Mouse (Mus musculus) ovary, postnatal 14 days (tissue): Measurements from ENCODE around the gene Ptpn11.
"Not testable (repeated sequence)": the region's sequence is repeated elsewhere in the genome, so short reads cannot be mapped to it uniquely, and the experiment has no call there.

Source experiments
- DNase-seq: peaks from one replicate; pipeline ENCODE4 v3.0.0; 2022; ENCODE audit warnings: low spot score

Ptpn11 gene

DNA sequence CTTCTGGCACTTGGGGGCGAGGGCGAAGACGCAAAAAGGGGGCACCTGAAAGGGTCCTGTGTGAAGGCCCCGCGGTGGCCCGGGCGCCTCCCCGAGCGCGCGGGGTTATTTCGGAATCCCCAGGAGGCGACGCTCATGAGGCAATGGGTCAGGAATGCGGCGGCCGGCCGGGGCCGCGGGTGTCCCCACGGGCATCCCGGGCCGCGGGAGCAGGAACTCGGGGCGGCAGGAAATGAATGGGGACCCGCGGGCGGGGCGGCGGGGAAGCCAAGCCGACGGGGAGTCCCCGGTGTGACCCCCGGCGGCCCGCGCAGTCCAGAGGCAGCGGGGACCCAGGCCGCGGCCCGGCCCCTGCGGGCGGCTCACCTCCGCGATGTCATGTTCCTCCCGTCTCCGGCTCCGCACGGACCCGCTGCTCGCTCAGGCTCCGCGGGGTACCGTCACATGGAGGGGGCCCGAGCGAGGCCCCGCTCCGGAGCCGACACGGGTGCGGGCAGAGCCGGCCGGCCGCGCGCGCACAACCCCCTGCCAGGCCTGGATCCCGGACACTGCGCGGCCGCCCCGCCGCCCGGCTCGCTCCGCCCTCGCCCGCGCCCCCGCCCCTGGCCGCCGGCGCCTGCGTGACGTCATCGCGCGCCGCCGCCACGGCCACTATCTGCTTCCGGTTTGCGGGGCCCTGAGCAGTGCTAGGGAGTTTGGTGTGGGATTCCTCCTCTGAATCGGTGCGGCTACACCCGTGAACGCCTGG lies at the start of gene Ptpn11:
Gene Ptpn11, minus strand, starts transcription at position 562 of the 748 bp plus-strand sequence.
- DNase-seq = peak; percentile 79

DNA sequence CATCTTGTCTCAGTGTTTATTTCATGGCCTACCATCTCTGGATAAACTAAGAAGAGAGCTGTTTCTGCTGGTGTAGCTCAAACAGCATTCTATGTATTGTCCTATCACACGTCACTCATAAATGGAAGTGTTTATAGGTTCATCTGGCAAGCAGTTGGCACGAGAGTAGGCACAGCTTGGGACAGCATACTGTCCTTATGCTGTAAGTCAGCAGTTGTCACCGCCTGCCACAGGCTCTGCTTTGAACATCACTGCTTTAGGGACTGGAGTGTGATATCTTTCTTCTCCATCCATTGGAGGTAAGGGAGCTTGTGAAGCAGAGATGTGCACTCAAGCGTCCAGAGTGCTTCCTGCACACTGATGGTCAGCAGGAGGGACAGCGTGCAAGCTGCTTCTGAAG lies 48.6 kb upstream of the Ptpn11 start:
- no peak for DNase-seq

DNA sequence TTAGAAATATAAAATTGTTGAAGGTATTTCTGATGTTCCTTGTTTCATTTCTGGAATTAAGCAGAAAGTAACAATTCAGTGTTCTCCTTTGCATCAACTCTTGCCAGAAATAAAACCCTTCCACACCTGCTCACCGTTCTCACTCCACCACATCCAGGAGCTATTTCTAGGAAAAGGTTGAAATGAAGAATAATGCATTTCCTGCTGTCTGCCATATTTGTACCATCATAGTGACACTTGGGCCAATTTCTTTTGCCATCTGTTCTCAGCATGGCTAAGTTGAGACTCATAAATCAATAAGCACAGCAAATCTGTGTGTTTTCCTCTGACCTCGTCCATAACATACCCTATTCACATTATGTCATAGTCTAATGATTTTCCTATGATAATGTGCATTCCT lies 47.0 kb upstream of the Ptpn11 start:
- DNase-seq = no peak

GRCm38 (mm10) chr5:121236171-121236570 lies 45.0 kb upstream of the Ptpn11 start:
- no peak for DNase-seq

GRCm38 (mm10) chr5:121233726-121234125 lies 42.5 kb upstream of the Ptpn11 start:
- DNase-seq = no peak

DNA sequence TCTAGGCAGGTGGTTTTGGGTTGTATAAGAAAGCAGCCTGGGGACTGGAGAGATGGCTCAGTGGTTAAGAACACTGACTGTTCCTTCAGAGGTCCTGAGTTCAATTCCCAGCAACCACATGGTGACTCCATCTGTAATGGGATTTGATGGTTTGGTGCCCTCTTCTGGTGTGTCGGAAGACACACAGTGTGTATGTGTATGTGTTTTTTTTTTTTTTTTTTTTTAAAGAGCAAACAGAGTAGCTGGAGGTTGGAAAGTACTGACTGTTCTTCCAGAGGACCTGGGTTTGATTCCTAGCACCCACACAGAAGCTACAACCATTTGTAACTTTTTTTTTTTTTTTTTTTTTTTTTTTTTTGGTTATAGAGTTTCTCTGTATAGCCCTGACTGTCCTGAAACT lies 41.6 kb upstream of the Ptpn11 start:
- DNase-seq = no peak

DNA sequence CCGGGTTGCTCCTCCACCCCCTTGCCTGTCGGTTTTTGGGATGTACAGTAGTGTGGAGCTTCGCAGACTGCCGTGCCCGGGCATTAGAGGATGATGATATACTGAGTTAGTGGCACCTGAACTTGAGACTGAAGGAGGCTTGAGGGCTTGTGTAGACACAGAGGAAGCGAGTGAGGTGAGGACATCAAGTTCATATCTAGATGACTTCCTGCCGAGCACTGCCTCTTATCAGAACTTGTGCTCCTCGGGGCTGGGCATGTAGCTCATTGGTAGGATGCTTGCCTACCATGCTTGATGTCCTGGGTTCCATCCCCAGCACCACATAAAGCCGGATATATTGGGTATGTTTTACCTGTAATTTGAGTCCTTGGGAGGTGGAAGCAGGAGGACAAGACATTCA lies 39.6 kb upstream of the Ptpn11 start:
- DNase-seq = no peak

DNA sequence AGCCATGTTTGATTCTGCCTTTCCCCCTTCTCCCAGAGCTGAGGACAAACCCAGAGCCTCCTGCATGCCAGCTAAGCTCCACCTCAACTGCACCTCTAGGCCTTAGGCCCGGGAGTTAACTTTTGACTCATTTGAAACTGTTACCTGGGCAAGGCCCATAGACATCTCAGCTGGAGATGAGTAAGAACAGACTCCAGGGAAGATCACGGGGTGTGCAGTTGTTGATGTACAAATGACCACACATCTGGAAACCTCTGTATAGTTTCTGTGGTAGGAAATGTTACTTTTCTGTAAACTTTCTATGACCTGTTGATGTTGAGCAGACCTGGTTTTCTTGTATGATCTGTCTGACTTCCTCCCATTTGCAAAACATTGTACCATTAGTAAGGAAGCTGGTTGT lies 38.0 kb upstream of the Ptpn11 start:
- no peak for DNase-seq

- not testable (repeated sequence) for DNase-seq
Observed at GRCm38 (mm10) chr5:121227330-121227729, 36.1 kb upstream of the Ptpn11 start.

- no peak for DNase-seq
Observed at GRCm38 (mm10) chr5:121226845-121227244, 35.6 kb upstream of the Ptpn11 start.

GRCm38 (mm10) chr5:121226406-121226805 lies 35.2 kb upstream of the Ptpn11 start:
- DNase-seq = no peak

- DNase-seq = no peak
Observed at GRCm38 (mm10) chr5:121225854-121226253, 34.7 kb upstream of the Ptpn11 start.

GRCm38 (mm10) chr5:121224856-121225255 lies 33.7 kb upstream of the Ptpn11 start:
- DNase-seq = no peak

DNA sequence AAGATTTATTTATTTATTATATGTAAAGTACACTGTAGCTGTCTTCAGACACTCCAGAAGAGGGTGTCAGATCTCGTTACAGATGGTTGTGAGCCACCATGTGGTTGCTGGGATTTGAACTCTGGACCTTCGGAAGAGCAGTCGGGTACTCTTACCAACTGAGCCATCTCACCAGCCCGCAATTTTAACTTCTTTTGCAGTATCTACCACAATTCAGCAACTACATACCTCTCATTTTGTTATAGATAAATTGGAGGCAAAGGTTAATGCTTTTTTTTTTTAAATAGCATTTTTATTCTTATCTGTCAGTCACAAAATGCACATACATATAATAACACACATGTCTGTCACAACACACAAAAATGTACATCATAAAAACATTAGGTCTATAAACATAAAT lies 32.8 kb upstream of the Ptpn11 start:
- DNase-seq = not testable (repeated sequence)

DNA sequence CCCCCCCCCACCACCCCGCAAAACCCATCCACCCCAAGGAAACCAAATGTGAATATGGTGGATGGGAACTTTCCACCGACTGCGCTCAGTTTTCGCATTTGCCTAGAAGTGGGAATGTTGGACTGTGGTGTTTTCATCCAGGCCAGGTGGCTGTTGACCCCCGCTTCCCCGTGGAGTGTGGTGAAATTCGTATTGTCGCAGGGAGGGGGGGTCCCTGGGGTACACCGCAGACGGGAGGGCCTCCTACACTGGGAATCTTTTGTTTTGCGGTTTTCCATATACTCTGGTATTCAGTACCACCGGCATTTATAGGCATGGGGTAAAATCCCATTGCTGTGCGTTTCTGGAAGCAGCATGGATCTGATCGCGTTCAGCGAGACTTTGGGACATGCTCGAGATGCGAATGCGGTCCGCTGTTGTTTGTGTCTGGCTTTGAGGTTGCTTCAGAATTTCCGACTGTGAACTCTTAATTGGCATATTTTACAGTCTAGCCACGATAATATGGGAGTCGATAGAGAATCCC lies 30.2 kb upstream of the Ptpn11 start:
- no peak for DNase-seq

DNA sequence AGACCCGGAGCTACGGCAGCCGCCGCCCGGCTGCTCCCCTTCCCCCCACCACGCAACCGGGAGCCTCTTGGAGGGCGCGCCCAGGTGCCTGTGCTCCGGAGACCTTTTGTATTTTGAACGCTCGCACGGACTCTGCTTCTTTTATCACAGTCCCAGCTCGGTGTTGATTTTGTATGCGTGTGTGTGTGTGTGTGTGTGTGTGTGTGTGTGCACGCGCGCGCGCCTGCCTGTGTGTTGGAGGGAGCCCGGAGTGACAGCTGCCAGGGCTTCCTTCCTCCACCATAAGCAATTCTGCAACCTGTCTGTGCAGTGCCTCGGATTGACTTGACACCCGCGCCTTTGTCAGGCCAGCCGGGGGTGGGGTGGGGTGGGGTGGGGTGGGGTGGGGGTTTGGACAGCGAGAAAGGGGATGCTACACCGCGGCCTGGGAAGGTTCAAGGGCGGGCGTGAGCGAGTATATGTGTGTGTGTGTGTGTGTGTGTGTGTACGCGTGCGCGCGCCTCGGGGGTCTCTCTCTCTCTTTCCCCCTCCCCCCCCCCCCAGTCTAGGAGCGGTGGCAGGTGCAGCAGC lies 29.6 kb upstream of the Ptpn11 start:
- no peak for DNase-seq

- peak; percentile 98 for DNase-seq
Observed at GRCm38 (mm10) chr5:121219980-121220731, 29.0 kb upstream of the Ptpn11 start, which contains the start of gene Hectd4. TSS of gene Hectd4 (plus strand) at chr5:121220219.

- no peak for DNase-seq
Observed at GRCm38 (mm10) chr5:121219190-121219589, 28.0 kb upstream of the Ptpn11 start.

- DNase-seq = no peak
Observed at GRCm38 (mm10) chr5:121217313-121217634, 26.1 kb upstream of the Ptpn11 start.

DNA sequence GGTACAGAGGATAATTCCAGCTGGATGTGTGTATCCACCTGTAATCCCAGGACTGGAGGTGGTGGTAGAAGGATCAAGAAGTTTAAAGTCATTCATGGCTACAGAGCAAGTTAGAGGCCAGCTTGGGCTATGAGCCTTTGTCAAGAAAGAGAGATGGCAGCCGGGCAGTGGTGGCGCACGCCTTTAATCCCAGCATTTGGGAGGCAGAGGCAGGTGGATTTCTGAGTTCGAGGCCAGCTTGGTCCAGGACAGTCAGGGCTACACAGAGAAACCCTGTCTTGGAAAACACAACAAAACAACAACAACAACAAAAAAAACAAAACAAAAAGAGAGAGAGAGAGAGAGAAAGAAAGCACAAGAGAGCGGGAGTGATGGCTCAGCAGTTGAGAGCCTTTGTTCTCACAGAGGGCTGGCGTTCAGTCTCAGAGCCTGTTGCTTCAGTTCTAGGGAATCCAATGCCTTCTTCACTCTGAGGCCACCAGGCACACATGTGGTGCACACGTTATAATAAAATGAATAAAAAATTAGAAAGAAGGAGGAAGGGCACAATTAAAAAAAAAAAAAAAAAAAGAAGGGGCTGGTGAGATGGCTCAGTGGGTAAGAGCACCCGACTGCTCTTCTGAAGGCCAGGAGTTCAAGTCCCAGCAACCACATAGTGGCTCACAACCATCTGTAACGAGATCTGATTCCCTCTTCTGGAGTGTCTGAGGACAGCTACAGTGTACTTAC lies 25.6 kb upstream of the Ptpn11 start:
- DNase-seq = not testable (repeated sequence)

DNA sequence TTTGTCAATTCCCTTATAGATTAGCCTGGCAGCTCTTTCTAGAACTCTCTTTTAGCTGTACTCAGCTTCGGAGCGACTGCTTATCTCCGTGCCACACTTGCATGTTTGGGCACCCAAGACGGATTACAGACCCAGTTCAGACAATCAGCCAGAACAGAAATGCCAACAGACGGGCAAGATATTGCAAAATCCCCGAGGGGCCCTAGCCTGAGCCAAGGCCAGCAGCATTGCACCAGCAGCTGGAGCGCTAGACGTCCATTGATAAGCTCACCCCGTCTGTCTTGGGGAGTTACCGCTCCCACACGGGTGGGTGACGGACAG lies 24.9 kb upstream of the Ptpn11 start:
- no peak for DNase-seq

GRCm38 (mm10) chr5:121215380-121216125 lies 24.4 kb upstream of the Ptpn11 start:
- peak; percentile 57 for DNase-seq
